ENCODE assay signal across 8 mouse cellular contexts in the genomic region with DNA sequence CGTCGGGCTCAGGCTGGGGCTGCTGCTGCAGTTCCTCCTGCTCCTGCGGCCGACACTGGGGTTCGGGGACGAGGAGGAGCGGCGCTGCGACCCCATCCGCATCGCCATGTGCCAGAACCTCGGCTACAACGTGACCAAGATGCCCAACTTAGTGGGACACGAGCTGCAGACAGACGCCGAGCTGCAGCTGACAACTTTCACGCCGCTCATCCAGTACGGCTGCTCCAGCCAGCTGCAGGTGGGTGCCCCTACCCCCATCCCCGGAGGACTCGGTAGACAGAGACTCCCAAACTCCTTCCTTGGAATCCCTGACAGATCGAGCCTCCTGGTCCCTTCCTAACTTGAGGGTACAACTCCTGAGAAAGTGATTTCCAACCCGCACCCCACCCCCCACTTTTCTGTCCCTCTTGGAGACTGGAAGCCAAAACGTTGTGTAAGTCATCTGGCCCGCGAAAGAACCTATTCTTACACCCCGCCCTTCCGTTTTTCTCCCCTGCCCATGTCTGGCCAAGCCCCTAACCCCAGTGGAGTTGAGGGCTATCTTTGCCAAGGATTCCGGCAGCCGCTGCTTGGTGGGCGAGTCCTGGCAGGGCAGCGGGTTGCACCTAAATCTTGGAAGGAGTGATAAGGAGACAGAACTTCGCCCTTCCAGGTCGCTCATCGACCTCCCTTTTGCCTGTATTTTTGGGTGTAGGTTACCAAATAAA. TPM values are rescaled to one million over a fixed set of nuclear protein-coding genes. Genes with fewer than 3 reads are reported as not detected.
DNase-seq lines count a peak whose midpoint lies in the region; ATAC-seq and TF ChIP-seq lines count a peak whose summit lies in the region.

No protein-coding gene starts in this region.

- peak; percentile 28 to 43 for DNase-seq in B cell, adult 2 months
- DNase-seq in embryo, embryonic 9.5 days (ENCODE audit: extremely low spot score), result peak; percentile 58
- DNase-seq in heart, embryonic 10.5 days (ENCODE audit: low spot score), result peak; percentile 81
- peak; percentile 49 for DNase-seq in lung, postnatal 14 days
- no peak for DNase-seq in layer of hippocampus, adult 9-10 months (ENCODE audit: low spot score)

- no peak for TF ChIP-seq POLR2A in ES-Bruce4 (IDR thresholded peaks at IDR 0.05; ENCODE audit: insufficient read depth, low read length)

- peaks cover 3% of the 10 kb centered on the region; the same call in 1 of the 2 replicates for H3K9me3 ChIP-seq in ES-Bruce4 (replicated peaks; ENCODE audit: control insufficient read depth, insufficient read depth, low read length, poor library complexity, severe bottlenecking)
- H3K9me3 ChIP-seq in heart, embryonic 10.5 days, result no peaks in the 10 kb centered on the region
- H3K9me3 ChIP-seq in kidney, embryonic 16.5 days (ENCODE audit: low read length), result no peaks in the 10 kb centered on the region
- no peaks in the 10 kb centered on the region for H3K9me3 ChIP-seq in stomach, embryonic 14.5 days (ENCODE audit: control insufficient read depth, low read depth, low read length)

- H3K27me3 ChIP-seq in ES-Bruce4 (ENCODE audit: control insufficient read depth, insufficient read depth, low read length, poor library complexity, severe bottlenecking), result peaks cover 2% of the 10 kb centered on the region
- H3K27me3 ChIP-seq in heart, embryonic 10.5 days (ENCODE audit: insufficient read depth, poor library complexity, severe bottlenecking), result no peaks in the 10 kb centered on the region
- no peaks in the 10 kb centered on the region for H3K27me3 ChIP-seq in kidney, embryonic 16.5 days (ENCODE audit: insufficient read depth, low read length)
- H3K27me3 ChIP-seq in stomach, embryonic 14.5 days (ENCODE audit: control insufficient read depth, insufficient read depth, low read length), result no peaks in the 10 kb centered on the region

- no peaks in the 10 kb centered on the region for H3K4me1 ChIP-seq in ES-Bruce4 (ENCODE audit: control insufficient read depth, insufficient read depth, low read length)
- peaks cover 28% of the 10 kb centered on the region for H3K4me1 ChIP-seq in heart, embryonic 10.5 days
- H3K4me1 ChIP-seq in kidney, embryonic 16.5 days (ENCODE audit: insufficient read depth, low read length), result peaks cover 57% of the 10 kb centered on the region
- peaks cover 33% of the 10 kb centered on the region for H3K4me1 ChIP-seq in stomach, embryonic 14.5 days (ENCODE audit: control insufficient read depth, insufficient read depth, low read length)

- H3K4me2 ChIP-seq in kidney, embryonic 16.5 days (replicated peaks; ENCODE audit: low read depth, low read length), result peak overlapping the region; percentile 76
- H3K4me2 ChIP-seq in stomach, embryonic 14.5 days (replicated peaks; ENCODE audit: low read depth, low read length), result peak overlapping the region; percentile 92

- H3K36me3 ChIP-seq in ES-Bruce4 (ENCODE audit: control insufficient read depth, insufficient read depth, low read length, poor library complexity, severe bottlenecking), result no peaks in the 10 kb centered on the region
- H3K36me3 ChIP-seq in heart, embryonic 10.5 days, result peaks cover 16% of the 10 kb centered on the region
- H3K36me3 ChIP-seq in kidney, embryonic 16.5 days (ENCODE audit: insufficient read depth, low read length), result peaks cover 15% of the 10 kb centered on the region
- peaks cover 18% of the 10 kb centered on the region; the same call in 1 of the 2 replicates for H3K36me3 ChIP-seq in stomach, embryonic 14.5 days (ENCODE audit: control insufficient read depth, insufficient read depth, low read length)

- peak overlapping the region; percentile 72 for H3K9ac ChIP-seq in ES-Bruce4 (ENCODE audit: low read depth, poor library complexity, severe bottlenecking)
- peak overlapping the region; percentile 99 for H3K9ac ChIP-seq in kidney, embryonic 16.5 days (replicated peaks; ENCODE audit: low read length)
- peak overlapping the region; percentile 97 for H3K9ac ChIP-seq in stomach, embryonic 14.5 days (replicated peaks; ENCODE audit: low read depth, low read length)

- TF ChIP-seq CTCF in ES-Bruce4 (IDR thresholded peaks at IDR 0.05; ENCODE audit: low read depth, low read length), result no peak

- under 1% methylated on average over 35 of the region's 35 CpGs for WGBS in heart, embryonic 10.5 days
- WGBS in kidney, embryonic 16.5 days, result under 1% methylated on average over 35 of the region's 35 CpGs
- WGBS in stomach, embryonic 14.5 days, result under 1% methylated on average over 34 of the region's 35 CpGs

- no peak overlapping the region for H3K27ac ChIP-seq in ES-Bruce4 (ENCODE audit: insufficient read depth, low read length)
- peak overlapping the region; percentile 94 for H3K27ac ChIP-seq in heart, embryonic 10.5 days
- H3K27ac ChIP-seq in kidney, embryonic 16.5 days (ENCODE audit: low read length), result peak overlapping the region; percentile 95
- H3K27ac ChIP-seq in stomach, embryonic 14.5 days (ENCODE audit: low read length), result peak overlapping the region; percentile 90

- H3K4me3 ChIP-seq in ES-Bruce4 (ENCODE audit: low read depth, low read length), result peak overlapping the region; percentile 84
- H3K4me3 ChIP-seq in heart, embryonic 10.5 days, result peak overlapping the region; percentile 93
- peak overlapping the region; percentile 99 for H3K4me3 ChIP-seq in kidney, embryonic 16.5 days (ENCODE audit: low read length)
- H3K4me3 ChIP-seq in stomach, embryonic 14.5 days (ENCODE audit: low read depth, low read length), result peak overlapping the region; percentile 91

- no peak for ATAC-seq in kidney, embryonic 16.5 days (ENCODE audit: low FRiP score, low TSS enrichment)
- ATAC-seq in stomach, embryonic 14.5 days (ENCODE audit: insufficient number of reproducible peaks, insufficient read depth, low FRiP score, low read depth), result no peak

- TF ChIP-seq EP300 in ES-Bruce4 (IDR thresholded peaks at IDR 0.05; ENCODE audit: insufficient read depth, low read depth, low read length), result no peak

RNA-seq across cellular contexts. Expression of a gene that starts 0.7 kb away (rescaled TPM):
- 0.97 and 1.1 TPM in 2 replicates for polyA plus RNA-seq in ES-Bruce4 (2011; ENCODE audit: insufficient read depth, insufficient read length, low read depth, missing spikeins)
- 9.2 and 9.7 TPM in 2 replicates for polyA plus RNA-seq in heart, embryonic 10.5 days (2016; fragmentation: Nextera tagmentation; extraction: Ambion mirVana)
- polyA plus RNA-seq in kidney, embryonic 16.5 days (2015; fragmentation: Nextera tagmentation; extraction: Ambion mirVana), result 28.1 and 31.0 TPM in 2 replicates
- polyA plus RNA-seq in stomach, embryonic 14.5 days (2014; fragmentation: Nextera tagmentation; extraction: Ambion mirVana), result 24.2 and 24.8 TPM in 2 replicates

RNA-seq across cellular contexts. Expression of a gene that starts 0.9 kb away (rescaled TPM):
- 25.7 and 27.3 TPM in 2 replicates for polyA plus RNA-seq in ES-Bruce4 (2011; ENCODE audit: insufficient read depth, insufficient read length, low read depth, missing spikeins)
- 29.2 and 30.1 TPM in 2 replicates for polyA plus RNA-seq in heart, embryonic 10.5 days (2016; fragmentation: Nextera tagmentation; extraction: Ambion mirVana)
- polyA plus RNA-seq in kidney, embryonic 16.5 days (2015; fragmentation: Nextera tagmentation; extraction: Ambion mirVana), result 37.6 and 39.9 TPM in 2 replicates
- polyA plus RNA-seq in stomach, embryonic 14.5 days (2014; fragmentation: Nextera tagmentation; extraction: Ambion mirVana), result 33.5 and 35.7 TPM in 2 replicates
